Mouse (Mus musculus) neural tube, postnatal 0 days (tissue): ENCODE measurements around the gene Ctnnbl1. TPM values are rescaled to one million over a fixed set of nuclear protein-coding genes. Genes with fewer than 3 reads are reported as not detected.

ENCODE experiments used
- polyA plus RNA-seq: library from polyadenylated mRNA; unstranded; fragments of >200 nt; fragmentation: Nextera tagmentation; extraction: Ambion mirVana; gene quantifications from 2 replicates; pipeline ENCODE4 v1.2.1, GENCODE M21; 2015

The Ctnnbl1 gene
- polyA plus RNA-seq: 34.7 and 36.9 TPM in 2 replicates

DNA sequence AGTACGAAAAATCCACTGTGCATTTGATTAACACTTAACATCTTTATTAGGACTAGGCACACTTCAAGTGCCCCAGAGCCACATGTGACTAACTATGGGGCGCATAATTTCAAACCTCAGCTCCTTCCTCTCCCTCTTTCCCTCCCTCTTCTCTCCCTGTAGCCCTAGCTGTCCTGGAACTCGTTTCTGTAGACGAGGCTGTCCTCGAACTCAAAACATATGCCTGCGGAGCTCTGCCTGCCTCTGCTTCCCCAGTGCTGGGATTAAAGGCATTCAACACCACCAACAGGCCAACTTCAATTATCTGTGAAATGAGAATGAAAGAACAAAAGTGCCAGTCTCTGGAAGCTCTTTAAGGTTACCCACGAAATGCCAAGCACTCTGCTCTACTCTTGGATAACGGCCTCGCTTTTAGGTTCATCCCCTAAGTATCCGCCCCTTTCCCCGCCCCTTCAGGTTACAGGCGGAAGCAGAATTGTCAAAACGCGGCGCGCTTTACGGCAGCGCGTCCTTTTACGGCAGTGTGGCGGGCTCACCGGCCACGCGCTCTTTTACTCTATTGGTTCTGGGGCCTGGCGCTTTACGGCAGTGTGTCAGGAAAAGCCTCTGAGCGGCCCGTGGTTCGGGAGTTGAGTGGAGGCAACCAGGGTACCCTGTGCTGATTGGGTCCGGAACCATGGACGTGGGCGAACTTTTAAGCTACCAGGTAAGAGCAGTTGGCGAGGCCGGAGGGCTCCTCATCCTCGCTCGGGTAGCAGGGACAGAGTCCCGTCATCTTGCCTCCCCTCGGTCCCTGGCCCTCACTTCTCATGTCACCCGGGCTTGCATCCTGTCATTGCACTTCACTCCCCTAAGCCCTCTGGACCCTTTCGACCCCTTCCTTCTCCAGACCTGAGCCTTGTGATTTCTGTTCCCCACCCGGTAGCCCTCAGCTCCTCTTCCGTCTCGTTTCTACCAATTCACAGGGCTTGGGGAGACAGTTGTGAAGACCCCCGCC, at the start of gene Ctnnbl1:
TSS of gene Ctnnbl1 (plus strand) at position 548 of the 997 bp plus-strand sequence.

DNA sequence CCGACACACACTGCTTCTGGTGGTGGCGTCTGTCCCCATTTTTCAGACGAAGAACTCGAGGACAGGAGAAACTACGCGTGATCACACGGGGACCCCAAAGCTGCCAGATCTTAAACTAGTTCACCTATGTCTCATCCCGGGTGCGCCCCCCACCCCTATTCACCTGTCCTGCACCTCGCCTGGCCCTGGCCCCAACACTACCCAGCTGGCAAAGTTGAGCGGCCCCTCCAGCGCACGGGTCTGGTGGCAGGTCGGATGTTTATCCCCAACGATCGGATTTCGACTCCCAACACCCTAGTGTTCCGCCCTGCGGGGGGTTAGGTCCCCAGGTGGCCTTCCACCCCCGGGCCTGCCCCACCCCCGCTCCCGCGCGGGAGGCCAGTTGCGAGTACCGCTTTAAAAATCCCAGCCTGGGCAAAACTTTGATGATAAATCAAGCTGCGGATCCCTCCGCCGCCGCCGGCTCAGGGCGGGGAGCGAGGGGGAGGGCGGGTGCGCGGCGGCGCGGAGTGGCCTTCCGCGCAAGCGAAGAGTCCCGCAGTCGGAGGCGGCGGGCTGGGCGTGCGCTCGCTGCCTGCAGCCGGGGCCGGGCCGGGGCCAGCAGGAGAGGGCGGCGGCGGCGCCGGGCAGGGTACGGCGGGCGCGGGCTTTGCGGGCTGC, 177.0 kb downstream of the Ctnnbl1 start, which contains the start of gene Vstm2l:
TSS of gene Vstm2l (plus strand) at position 549 of the 660 bp plus-strand sequence.

Other genes with a start within 250 kb of the Ctnnbl1 start
- gene Nnat, start 177.3 kb upstream of the Ctnnbl1 start, polyA plus RNA-seq: 3,120 and 3,356 TPM in 2 replicates
- gene Blcap, start 166.1 kb upstream of the Ctnnbl1 start, polyA plus RNA-seq: 232 and 255 TPM in 2 replicates
- 73.3 and 81.2 TPM in 2 replicates for gene Vstm2l, start 177.3 kb downstream of the Ctnnbl1 start, polyA plus RNA-seq